Mouse (Mus musculus) spleen, embryonic (tissue): ENCODE data around the gene Ccdc13.

ENCODE experiments used
- CTCF ChIA-PET: fragments of 350-600 bp; sonication (Branson Sonifier 250); formaldehyde crosslinking; loops from one replicate; lab custom pipeline; 2022; lab: Charles Lee

Ccdc13 gene

GRCm38 (mm10) chr9:121838829-121839621 lies at the start of gene Ccdc13:
Gene Ccdc13 (minus strand): TSS chr9:121839461.
- CTCF ChIA-PET = no interaction called here

DNA sequence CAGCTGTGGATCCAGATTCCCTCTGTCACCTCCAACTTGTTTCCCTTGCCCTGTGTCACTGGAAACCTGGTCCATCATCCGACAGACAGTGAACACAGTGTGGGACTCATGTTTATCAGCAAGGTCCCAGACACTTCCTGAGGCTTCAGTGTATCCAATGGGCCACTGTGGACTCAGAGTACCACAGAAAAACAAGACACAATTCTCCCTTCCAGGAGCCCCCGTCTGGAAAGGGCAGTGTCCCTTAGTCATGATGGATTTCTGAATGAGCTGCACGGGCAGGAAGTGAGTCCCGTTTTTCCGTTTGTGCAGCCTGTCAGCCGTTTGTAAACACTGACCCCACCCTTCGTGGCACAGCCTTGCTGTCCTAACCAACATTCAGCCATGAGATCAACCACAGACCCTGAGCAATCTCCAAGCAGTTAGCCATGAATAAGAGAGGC lies 42.8 kb upstream of the Ccdc13 start:
- CTCF ChIA-PET = interaction anchor here (2.7 kb wide), 1 partner anchor 103 kb away, joined by 10 read pairs; no protein-coding TSS in a partner anchor

DNA sequence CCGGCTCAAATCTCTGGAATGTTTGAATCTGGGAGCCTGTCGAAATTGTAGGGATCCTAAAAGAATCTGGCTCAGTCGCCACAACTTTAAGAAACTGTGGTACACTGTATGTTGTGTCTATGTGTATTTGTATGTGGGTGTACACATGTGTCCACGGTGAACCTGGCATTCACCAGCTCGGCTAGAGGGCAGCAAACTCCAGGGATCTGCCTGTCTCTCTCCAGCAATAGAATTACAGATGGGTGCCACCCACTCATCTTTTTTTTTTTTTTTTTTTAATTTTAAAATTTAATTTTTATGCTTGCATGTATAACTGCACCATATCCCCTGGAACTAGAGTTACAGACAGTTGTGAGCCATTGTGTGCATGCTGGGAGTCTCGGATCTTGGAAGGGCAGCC lies 42.0 kb upstream of the Ccdc13 start:
- CTCF ChIA-PET = interaction anchor here (0.6 to 2.7 kb wide), 2 partner anchors 18 to 104 kb away, joined by 3 to 10 read pairs; no protein-coding TSS in a partner anchor

- CTCF ChIA-PET = interaction anchor here (2.7 kb wide), 1 partner anchor 105 kb away, joined by 10 read pairs; no protein-coding TSS in a partner anchor
Measured at GRCm38 (mm10) chr9:121880840-121881239, 41.6 kb upstream of the Ccdc13 start.

- CTCF ChIA-PET = interaction anchor here (0.7 kb wide), 1 partner anchor 621 kb away, joined by 3 read pairs; no protein-coding TSS in a partner anchor
Measured at GRCm38 (mm10) chr9:121877052-121877740, 37.9 kb upstream of the Ccdc13 start.

- CTCF ChIA-PET = no interaction called here
Measured at GRCm38 (mm10) chr9:121873578-121873977, 34.3 kb upstream of the Ccdc13 start.

- CTCF ChIA-PET = no interaction called here
Measured at GRCm38 (mm10) chr9:121872062-121872683, 32.9 kb upstream of the Ccdc13 start.

DNA sequence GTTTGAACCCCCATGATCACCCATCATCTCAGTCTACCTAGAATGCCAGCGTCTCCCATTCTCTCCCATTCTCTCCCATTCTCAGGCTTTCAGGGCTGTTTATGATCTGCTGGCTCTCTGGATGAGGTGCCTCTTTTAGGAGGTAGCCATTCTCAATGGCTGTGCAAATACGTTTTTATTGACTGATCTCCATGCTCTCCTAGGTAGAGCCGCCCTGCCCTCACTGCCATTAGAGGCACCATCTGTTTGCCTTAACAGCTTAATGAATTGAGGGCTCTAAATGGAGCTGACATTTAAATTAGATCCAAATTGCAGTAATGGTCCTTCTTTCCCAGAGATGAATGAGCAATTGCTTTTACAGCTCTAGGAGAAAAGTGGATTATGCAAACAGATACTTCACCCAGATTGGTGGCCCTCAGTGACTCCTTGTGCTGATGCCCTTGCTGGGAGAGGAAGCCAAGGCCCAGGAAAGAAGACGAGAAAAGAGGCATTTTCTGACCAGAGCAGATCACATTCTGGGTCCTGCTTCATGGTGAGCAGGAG lies 30.8 kb upstream of the Ccdc13 start:
- CTCF ChIA-PET = no interaction called here

- CTCF ChIA-PET = no interaction called here
Measured at GRCm38 (mm10) chr9:121869432-121869831, 30.2 kb upstream of the Ccdc13 start.

DNA sequence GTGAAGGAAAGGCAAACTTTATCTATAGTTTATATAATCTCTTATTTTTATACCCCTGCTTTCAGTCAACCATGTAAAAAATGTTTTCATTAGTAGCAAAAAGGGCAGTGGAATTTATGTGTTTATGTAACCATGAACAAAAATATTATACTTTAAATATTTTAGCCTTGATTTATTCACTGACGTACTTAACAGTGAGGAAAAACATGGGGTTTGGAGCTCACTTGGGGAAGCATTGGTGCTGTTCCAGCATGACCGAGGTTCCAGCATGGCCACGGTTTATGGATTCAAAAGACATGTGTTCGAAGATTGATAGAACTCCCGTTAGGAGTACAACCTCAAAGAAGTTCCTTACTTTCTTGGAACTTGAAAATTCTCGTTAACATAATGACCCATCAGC lies 29.0 kb upstream of the Ccdc13 start:
- CTCF ChIA-PET = no interaction called here

GRCm38 (mm10) chr9:121867632-121868031 lies 28.4 kb upstream of the Ccdc13 start:
- CTCF ChIA-PET = interaction anchor here (0.8 kb wide), 1 partner anchor 118 kb away, joined by 3 read pairs; no protein-coding TSS in a partner anchor

- CTCF ChIA-PET = no interaction called here
Measured at GRCm38 (mm10) chr9:121865425-121866008, 26.3 kb upstream of the Ccdc13 start.

DNA sequence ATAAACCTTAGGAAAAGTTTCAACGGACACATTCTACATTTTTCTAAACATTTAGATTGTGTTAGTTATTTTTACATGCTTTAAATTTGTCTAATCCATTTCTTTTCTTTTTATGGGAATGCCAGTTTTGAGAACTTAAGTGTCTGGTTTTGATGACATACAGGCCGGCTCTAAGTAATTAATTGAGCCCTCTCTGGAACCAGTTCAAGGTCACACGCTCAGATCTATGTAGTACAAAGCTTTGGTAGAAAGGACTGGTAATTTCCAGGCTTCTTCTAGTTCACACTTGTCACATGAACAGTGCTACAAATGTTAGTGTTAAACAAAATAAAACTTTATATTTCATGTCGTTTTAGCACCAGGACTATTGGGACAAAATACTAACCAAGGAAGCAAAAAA lies 25.6 kb upstream of the Ccdc13 start:
- CTCF ChIA-PET = no interaction called here

DNA sequence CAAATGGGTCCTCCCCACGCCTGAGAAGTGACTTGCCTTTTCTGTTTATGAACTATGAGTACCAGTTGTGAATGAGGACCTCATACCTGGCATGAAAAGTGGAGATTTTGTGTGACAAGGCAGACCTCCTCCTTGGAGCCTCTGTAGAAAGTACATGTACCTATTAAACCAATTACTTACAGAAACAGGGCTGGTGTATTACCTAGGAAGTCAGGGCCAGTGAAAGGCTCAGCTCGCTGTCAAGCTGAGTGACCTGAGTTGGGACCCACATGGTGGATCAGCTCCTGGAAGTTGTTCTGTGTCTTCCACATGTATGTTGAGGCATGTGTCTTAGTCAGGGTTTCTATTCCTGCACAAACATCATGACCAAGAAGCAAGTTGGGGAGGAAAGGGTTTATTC lies 21.7 kb upstream of the Ccdc13 start:
- CTCF ChIA-PET = no interaction called here

DNA sequence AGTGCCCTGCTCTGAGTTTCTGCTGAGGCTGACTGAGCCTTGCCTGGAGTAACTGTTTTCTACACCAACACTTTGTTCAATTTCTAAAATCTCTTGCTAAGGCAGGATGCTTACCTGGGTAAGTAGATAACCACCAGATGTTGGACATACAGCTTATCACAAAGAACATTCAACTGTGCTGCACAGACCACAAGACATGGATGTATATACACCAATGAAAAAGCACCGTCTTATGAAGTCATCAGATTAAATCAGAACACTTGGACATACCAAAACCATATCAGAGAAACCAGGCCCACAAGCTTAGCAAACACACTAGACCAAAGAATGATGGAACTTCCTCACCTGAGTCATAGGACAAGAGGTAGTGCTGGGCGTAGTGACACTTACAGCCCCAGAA lies 20.1 kb upstream of the Ccdc13 start:
- CTCF ChIA-PET = interaction anchor here (0.7 kb wide), 1 partner anchor 21 kb away, joined by 5 read pairs; no protein-coding TSS in a partner anchor

- CTCF ChIA-PET = no interaction called here
Measured at GRCm38 (mm10) chr9:121858153-121858488, 18.9 kb upstream of the Ccdc13 start, which contains the start of gene Higd1a. Gene Higd1a (minus strand): TSS chr9:121858362.

DNA sequence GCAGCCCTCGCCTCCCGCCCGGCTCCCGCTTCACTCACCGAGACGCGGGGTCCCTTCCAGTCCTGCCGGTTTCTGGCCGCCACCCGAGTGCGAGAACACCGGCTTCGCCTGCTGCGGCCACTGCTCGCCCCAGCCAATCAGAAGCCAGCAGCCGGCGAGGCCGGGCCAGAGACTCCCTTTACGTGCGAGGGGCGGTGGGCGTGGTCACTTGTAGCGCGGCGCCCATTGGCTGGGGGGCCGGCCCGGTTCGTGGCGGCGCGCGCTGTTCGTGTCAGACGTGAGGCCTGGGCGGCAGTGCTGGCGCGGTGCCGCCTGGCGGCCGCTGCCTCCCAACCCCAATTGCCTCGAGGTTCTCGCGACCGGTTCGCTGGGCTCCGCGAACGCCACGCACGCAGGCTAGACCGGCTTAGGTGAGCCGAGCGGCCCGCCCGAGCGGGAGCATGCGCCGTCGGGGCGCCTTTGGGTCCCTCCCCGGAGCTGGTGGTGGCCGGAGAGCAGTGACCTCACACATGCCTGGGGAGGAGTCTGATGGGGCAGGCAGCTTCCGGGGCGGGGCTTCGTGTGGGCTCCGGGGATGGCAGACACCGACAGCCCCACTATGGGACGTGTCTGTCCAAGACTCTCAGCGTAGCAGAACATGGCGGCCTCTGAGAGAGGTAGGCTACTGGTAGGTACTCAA lies 18.4 kb upstream of the Ccdc13 start:
- CTCF ChIA-PET = interaction anchor here (0.7 kb wide), 1 partner anchor 71 kb away, joined by 11 read pairs; no protein-coding TSS in a partner anchor

- CTCF ChIA-PET = interaction anchor here (0.6 to 0.7 kb wide), 2 partner anchors 71 to 79 kb away, joined by 3 to 11 read pairs; no protein-coding TSS in a partner anchor
Measured at GRCm38 (mm10) chr9:121856649-121857416, 17.6 kb upstream of the Ccdc13 start.

DNA sequence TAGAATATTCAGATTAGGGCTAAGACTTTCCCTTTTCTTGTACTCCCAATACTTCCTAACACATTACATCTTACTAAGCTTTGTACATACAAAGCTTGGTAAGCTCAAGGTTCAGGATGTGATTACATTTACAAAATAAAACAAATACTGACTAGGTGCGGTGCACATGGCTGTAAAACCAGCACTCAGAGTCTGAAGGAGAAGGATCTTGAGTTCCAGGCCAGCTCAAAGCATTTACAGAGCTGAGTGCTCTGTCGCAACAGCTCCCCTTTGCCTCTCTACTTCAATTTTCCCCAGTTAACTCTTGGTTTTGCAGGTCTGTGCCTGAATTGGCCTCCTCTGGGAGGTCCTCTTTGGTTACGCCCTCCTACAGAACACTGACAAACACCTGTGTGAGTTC lies 15.0 kb upstream of the Ccdc13 start:
- CTCF ChIA-PET = no interaction called here

- CTCF ChIA-PET = interaction anchor here (0.6 to 1.4 kb wide), 2 partner anchors 19 to 137 kb away, joined by 3 to 5 read pairs; no protein-coding TSS in a partner anchor
Measured at GRCm38 (mm10) chr9:121847842-121848241, 8.6 kb upstream of the Ccdc13 start.
